10 mouse cellular contexts compared by ENCODE assay signal in genomic region chr9:45546024-45546638, GRCm38 (mm10).
DNase-seq lines count a peak whose midpoint lies in the region; ATAC-seq and TF ChIP-seq lines count a peak whose summit lies in the region.
"Had no signal": no experiment of that assay in that cellular context is flagged by ENCODE, and none has a peak within 500 bp of the region (broad histone marks: within the 10 kb centered on the region; RNA-seq: fewer than 3 reads in every experiment).

No protein-coding gene starts in this region.

- DNase-seq in frontal cortex, postnatal 36 days (ENCODE audit: low spot score in 2 of 2) = no peak
- DNase-seq in ovary, postnatal 14 days (ENCODE audit: low spot score) = peak; percentile 27
- no peak for DNase-seq in ovary, adult 18-20 months (ENCODE audit: low spot score)
- peak; percentile 47 for DNase-seq in layer of hippocampus, adult 9-10 months (ENCODE audit: low spot score)
- DNase-seq in stomach, postnatal 0 days (ENCODE audit: low spot score) = peak; percentile 50
- no peak for DNase-seq in thymus, adult 2 months

- no peak for TF ChIP-seq EP300 in stomach, postnatal 0 days (optimal IDR thresholded peaks at IDR 0.05)

- H3K9me3 ChIP-seq in stomach, postnatal 0 days (ENCODE audit: control insufficient read depth, low read length) = no peaks in the 10 kb centered on the region
- H3K9me3 ChIP-seq in kidney, embryonic 16.5 days (ENCODE audit: low read length) = no peaks in the 10 kb centered on the region
- H3K9me3 ChIP-seq: embryonic facial prominence, embryonic 15.5 days; limb, embryonic 15.5 days had no signal

- WGBS in stomach, postnatal 0 days = 25% methylated on average over 13 of the region's 13 CpGs
- WGBS in kidney, embryonic 16.5 days = 57% methylated on average over 13 of the region's 13 CpGs
- 78% methylated on average over 13 of the region's 13 CpGs for WGBS in thymus, adult 2 months

- no peak overlapping the region for H3K4me3 ChIP-seq in stomach, postnatal 0 days (ENCODE audit: low read depth, low read length)
- no peak overlapping the region for H3K4me3 ChIP-seq in kidney, embryonic 16.5 days (ENCODE audit: low read length)
- H3K4me3 ChIP-seq in thymus, adult 2 months (ENCODE audit: control insufficient read depth, insufficient read depth, low read length) = no peak overlapping the region
- H3K4me3 ChIP-seq: embryonic facial prominence, embryonic 15.5 days; limb, embryonic 15.5 days had no signal

- ATAC-seq in frontal cortex, adult (ENCODE audit: low TSS enrichment) = 0 out of 2 replicates have a peak, but pooled peaks have one; percentile 6
- ATAC-seq in stomach, postnatal 0 days (ENCODE audit: low FRiP score, low TSS enrichment) = no peak
- ATAC-seq in kidney, embryonic 16.5 days (ENCODE audit: low FRiP score, low TSS enrichment) = no peak

- no peak overlapping the region for H3K27ac ChIP-seq in stomach, postnatal 0 days (replicated peaks)
- no peak overlapping the region for H3K27ac ChIP-seq in kidney, embryonic 16.5 days (ENCODE audit: low read length)
- no peak overlapping the region for H3K27ac ChIP-seq in thymus, adult 2 months (ENCODE audit: control insufficient read depth, insufficient read depth, low read length)
- H3K27ac ChIP-seq: embryonic facial prominence, embryonic 15.5 days; limb, embryonic 15.5 days had no signal

- no peak for TF ChIP-seq POLR2A in thymus, adult 2 months (IDR thresholded peaks at IDR 0.05; ENCODE audit: control insufficient read depth, extremely low read depth, insufficient read depth, low read length, poor library complexity)

- TF ChIP-seq CTCF in stomach, postnatal 0 days (IDR thresholded peaks at IDR 0.05; ENCODE audit: low read depth) = no peak
- TF ChIP-seq CTCF in thymus, adult 2 months (IDR thresholded peaks at IDR 0.05; ENCODE audit: borderline replicate concordance, control insufficient read depth, extremely low read depth, insufficient read depth, low read length, poor library complexity) = no peak

- H3K36me3 ChIP-seq in stomach, postnatal 0 days (ENCODE audit: control insufficient read depth, insufficient read depth, low read length) = no peaks in the 10 kb centered on the region
- H3K36me3 ChIP-seq in kidney, embryonic 16.5 days (ENCODE audit: insufficient read depth, low read length) = no peaks in the 10 kb centered on the region
- H3K36me3 ChIP-seq in thymus, adult 2 months (ENCODE audit: control insufficient read depth, insufficient read depth, low read length) = no peaks in the 10 kb centered on the region
- H3K36me3 ChIP-seq: embryonic facial prominence, embryonic 15.5 days; limb, embryonic 15.5 days had no signal

- no peak overlapping the region for H3K9ac ChIP-seq in stomach, postnatal 0 days (ENCODE audit: low read length)
- H3K9ac ChIP-seq in kidney, embryonic 16.5 days (replicated peaks; ENCODE audit: low read length) = no peak overlapping the region
- H3K9ac ChIP-seq: embryonic facial prominence, embryonic 15.5 days; limb, embryonic 15.5 days had no signal

- no peaks in the 10 kb centered on the region for H3K4me1 ChIP-seq in stomach, postnatal 0 days (replicated peaks; ENCODE audit: control insufficient read depth, insufficient read depth)
- H3K4me1 ChIP-seq in kidney, embryonic 16.5 days (ENCODE audit: insufficient read depth, low read length) = peaks cover 4% of the 10 kb centered on the region; the same call in 1 of the 2 replicates
- no peaks in the 10 kb centered on the region for H3K4me1 ChIP-seq in thymus, adult 2 months (replicated peaks; ENCODE audit: control insufficient read depth, insufficient read depth, low read length)

- no peak overlapping the region for H3K4me2 ChIP-seq in stomach, postnatal 0 days (replicated peaks; ENCODE audit: low read depth)
- H3K4me2 ChIP-seq in kidney, embryonic 16.5 days (replicated peaks; ENCODE audit: low read depth, low read length) = no peak overlapping the region
- H3K4me2 ChIP-seq: embryonic facial prominence, embryonic 15.5 days; limb, embryonic 15.5 days had no signal

- no peaks in the 10 kb centered on the region for H3K27me3 ChIP-seq in stomach, postnatal 0 days (ENCODE audit: control insufficient read depth, insufficient read depth, low read length)
- no peaks in the 10 kb centered on the region for H3K27me3 ChIP-seq in kidney, embryonic 16.5 days (ENCODE audit: insufficient read depth, low read length)
- no peaks in the 10 kb centered on the region for H3K27me3 ChIP-seq in thymus, adult 2 months (ENCODE audit: control insufficient read depth, insufficient read depth, low read length)
- H3K27me3 ChIP-seq: embryonic facial prominence, embryonic 15.5 days; limb, embryonic 15.5 days had no signal

Comparison
In these comparisons a context has a peak if more than half of its experiments do, and no peak if none do; other contexts are left out.
1. DNase-seq: peak in ovary, postnatal 14 days (single experiment), layer of hippocampus, adult 9-10 months (single experiment) and stomach, postnatal 0 days (single experiment); none in frontal cortex, postnatal 36 days (0 of 2), ovary, adult 18-20 months (single experiment) and thymus, adult 2 months (single experiment).